In genomic region chr9:90385047-90385446, GRCm38 (mm10) we compare ENCODE assay signal across 12 mouse cellular contexts.
"Had no signal": no experiment of that assay in that cellular context is flagged by ENCODE, and none has a peak within 500 bp of the region (broad histone marks: within the 10 kb centered on the region; RNA-seq: fewer than 3 reads in every experiment).

No protein-coding gene starts in this region.

- H3K27me3 ChIP-seq: limb, embryonic 13.5 days; midbrain, embryonic 13.5 days; stomach, embryonic 15.5 days had no signal

- H3K9ac ChIP-seq: limb, embryonic 13.5 days; liver, embryonic 14.5 days; midbrain, embryonic 13.5 days; stomach, embryonic 15.5 days had no signal

- H3K9me3 ChIP-seq: limb, embryonic 13.5 days; midbrain, embryonic 13.5 days; stomach, embryonic 15.5 days had no signal

- ATAC-seq: midbrain, embryonic 13.5 days had no signal

- H3K27ac ChIP-seq: kidney, postnatal 0 days; limb, embryonic 13.5 days; liver, embryonic 14.5 days; midbrain, embryonic 13.5 days; stomach, embryonic 15.5 days had no signal

- DNase-seq: kidney, adult 9 months; kidney, postnatal 4 days; left cerebral cortex, postnatal 4 days; lung, adult 18-20 months; lung, postnatal 36 days; right cerebral cortex, postnatal 14 days; thymus, postnatal 4 days had no signal

- H3K4me1 ChIP-seq: limb, embryonic 13.5 days; midbrain, embryonic 13.5 days; stomach, embryonic 15.5 days had no signal

- H3K4me2 ChIP-seq: limb, embryonic 13.5 days; midbrain, embryonic 13.5 days; stomach, embryonic 15.5 days had no signal

- H3K4me3 ChIP-seq: limb, embryonic 13.5 days; midbrain, embryonic 13.5 days; stomach, embryonic 15.5 days had no signal

- H3K36me3 ChIP-seq: limb, embryonic 13.5 days; midbrain, embryonic 13.5 days; stomach, embryonic 15.5 days had no signal
